ENCODE assay signal across 14 mouse cellular contexts in genomic region chr14:77942793-77943558, GRCm38 (mm10). TPM values are rescaled to one million over a fixed set of nuclear protein-coding genes. Genes with fewer than 3 reads are reported as not detected.
DNase-seq lines count a peak whose midpoint lies in the region; ATAC-seq lines count a peak whose summit lies in the region.
"Had no signal": no experiment of that assay in that cellular context is flagged by ENCODE, and none has a peak within 500 bp of the region (broad histone marks: within the 10 kb centered on the region; RNA-seq: fewer than 3 reads in every experiment).

No protein-coding gene starts in this region.

- no peaks in the 10 kb centered on the region for H3K27me3 ChIP-seq in forebrain, embryonic 15.5 days
- no peaks in the 10 kb centered on the region; the same call in 1 of the 2 replicates for H3K27me3 ChIP-seq in midbrain, embryonic 15.5 days (replicated peaks)
- H3K27me3 ChIP-seq: heart, embryonic 12.5 days had no signal

- peak overlapping the region; percentile 7; the same call in 1 of the 2 replicates for H3K4me3 ChIP-seq in forebrain, embryonic 15.5 days
- H3K4me3 ChIP-seq in midbrain, embryonic 15.5 days: peak overlapping the region; percentile 16
- H3K4me3 ChIP-seq: heart, embryonic 12.5 days; limb, embryonic 15.5 days had no signal

- no peak overlapping the region for H3K9ac ChIP-seq in forebrain, embryonic 15.5 days (replicated peaks)
- no peak overlapping the region for H3K9ac ChIP-seq in midbrain, embryonic 15.5 days
- H3K9ac ChIP-seq: heart, embryonic 12.5 days; limb, embryonic 15.5 days had no signal

- peak; percentile 81 for ATAC-seq in forebrain, embryonic 15.5 days (replicated peaks)
- no peak for ATAC-seq in midbrain, embryonic 15.5 days (replicated peaks)

- no peaks in the 10 kb centered on the region for H3K9me3 ChIP-seq in forebrain, embryonic 15.5 days
- H3K9me3 ChIP-seq in midbrain, embryonic 15.5 days: no peaks in the 10 kb centered on the region
- H3K9me3 ChIP-seq: limb, embryonic 15.5 days had no signal

- peak overlapping the region; percentile 74 for H3K27ac ChIP-seq in forebrain, embryonic 15.5 days (replicated peaks)
- H3K27ac ChIP-seq in midbrain, embryonic 15.5 days: 0 out of 2 replicates have a peak overlapping the region, but pooled peaks have one; percentile 4
- H3K27ac ChIP-seq: limb, embryonic 15.5 days; stomach, postnatal 0 days had no signal

- 13% methylated on average over 15 of the region's 15 CpGs for WGBS in forebrain, embryonic 15.5 days
- WGBS in midbrain, embryonic 15.5 days: 16% methylated on average over 15 of the region's 15 CpGs

- H3K4me1 ChIP-seq in forebrain, embryonic 15.5 days: peaks cover 13% of the 10 kb centered on the region
- H3K4me1 ChIP-seq in midbrain, embryonic 15.5 days: peaks cover 8% of the 10 kb centered on the region
- H3K4me1 ChIP-seq: heart, embryonic 12.5 days; limb, embryonic 15.5 days had no signal

- peak; percentile 25 to 40 for DNase-seq in cerebellum, postnatal 36 days
- DNase-seq in cerebellum, adult 9-10 months: no peak
- DNase-seq in layer of hippocampus, adult 8-10 months (ENCODE audit: low spot score in 2 of 2): peak; percentile 60 to 79
- DNase-seq in right cerebral cortex, postnatal 4 days: no peak
- no peak for DNase-seq in right cerebral cortex, postnatal 36 days (ENCODE audit: low spot score in 2 of 2)
- DNase-seq in kidney, postnatal 10 days: no peak
- DNase-seq: adrenal gland, adult 8-10 months; kidney, adult 11 months; lung, postnatal 10 days had no signal

- peak overlapping the region; percentile 36 for H3K4me2 ChIP-seq in forebrain, embryonic 15.5 days (replicated peaks)
- peak overlapping the region; percentile 42 for H3K4me2 ChIP-seq in midbrain, embryonic 15.5 days
- H3K4me2 ChIP-seq: heart, embryonic 12.5 days; limb, embryonic 15.5 days had no signal

- no peaks in the 10 kb centered on the region for H3K36me3 ChIP-seq in forebrain, embryonic 15.5 days
- no peaks in the 10 kb centered on the region for H3K36me3 ChIP-seq in midbrain, embryonic 15.5 days (replicated peaks)
- H3K36me3 ChIP-seq: heart, embryonic 12.5 days; limb, embryonic 15.5 days had no signal

RNA-seq across cellular contexts. Expression of gene Epsti1, which starts 38.9 kb away (rescaled TPM):
- 0.20 and 0.34 TPM in 2 replicates for polyA plus RNA-seq in forebrain, embryonic 15.5 days (2015; fragmentation: Nextera tagmentation; extraction: Ambion mirVana)
- total RNA-seq in layer of hippocampus, adult 8-10 months (2022): 1 to 10 TPM in 2 of 4 experiments, under 1 TPM in 2; 0.21 to 1.5 (median 0.93) TPM
- 0.40 and 0.59 TPM in 2 replicates for polyA plus RNA-seq in midbrain, embryonic 15.5 days (2015; fragmentation: Nextera tagmentation; extraction: Ambion mirVana)

Comparison
In these comparisons a context has a peak if more than half of its experiments do, and no peak if none do; other contexts are left out.
1. DNase-seq: peak in cerebellum, postnatal 36 days (2 of 2) and layer of hippocampus, adult 8-10 months (2 of 2); none in cerebellum, adult 9-10 months (single experiment), right cerebral cortex, postnatal 4 days (single experiment), right cerebral cortex, postnatal 36 days (0 of 2) and kidney, postnatal 10 days (single experiment).